Mouse (Mus musculus): ENCODE data around the gene Prl2a1.
"Not testable (repeated sequence)": the region's sequence is repeated elsewhere in the genome, so short reads cannot be mapped to it uniquely, and the experiment has no call there.

Gene Prl2a1

GRCm38 (mm10) chr13:27801354-27801753, at the start of gene Prl2a1:
Gene Prl2a1 (plus strand): TSS chr13:27801654.
- no peak for DNase-seq (ENCODE audit: low read depth, low spot score)

GRCm38 (mm10) chr13:27780704-27781103, 20.8 kb upstream of the Prl2a1 start, which contains the start of gene Prl7c1:
Gene Prl7c1 (minus strand): TSS chr13:27780804.
- DNase-seq (ENCODE audit: low read depth, low spot score) = not testable (repeated sequence)

- no peak for DNase-seq (ENCODE audit: low read depth, low spot score)
Observed at GRCm38 (mm10) chr13:27799303-27799702, 2.2 kb upstream of the Prl2a1 start.

GRCm38 (mm10) chr13:27802765-27803164, 1.3 kb downstream of the Prl2a1 start:
- no peak for DNase-seq (ENCODE audit: low read depth, low spot score)

- no peak for DNase-seq (ENCODE audit: low read depth, low spot score)
Observed at GRCm38 (mm10) chr13:27849042-27849441, 47.6 kb downstream of the Prl2a1 start, which contains the start of gene Prl2c1. Gene Prl2c1 (plus strand): TSS chr13:27849342.
